Mouse (Mus musculus) bone marrow, adult 2 months (tissue): Measurements from ENCODE around the gene Grem1. TPM values are rescaled to one million over a fixed set of nuclear protein-coding genes. Genes with fewer than 3 reads are reported as not detected.

ENCODE experiments used
- H3K27ac ChIP-seq: fragments of 200-500 bp; 2 replicates; pipeline ENCODE4 v1.5.1; 2012; ENCODE audit warnings: low read depth, mild to moderate bottlenecking, control low read depth, inconsistent platforms, low read length; ENCODE audit not compliant: control insufficient read depth, poor library complexity, insufficient read depth
- H3K4me1 ChIP-seq: fragments of 200-500 bp; 2 replicates; pipeline ENCODE4 v1.6.1; 2011; ENCODE audit warnings: low read length; ENCODE audit not compliant: control insufficient read depth, insufficient read depth
- H3K4me3 ChIP-seq: fragments of 200-500 bp; replicated peaks from 2 replicates; pipeline ENCODE3; 2011; ENCODE audit warnings: mild to moderate bottlenecking, low read depth, low read length, control low read depth; ENCODE audit not compliant: control insufficient read depth
- CTCF ChIP-seq: fragments of 200-500 bp; IDR thresholded peaks from 2 replicates; pipeline ENCODE4 v1.5.1; 2011; ENCODE audit warnings: low read length, control low read depth; ENCODE audit not compliant: control insufficient read depth, insufficient read depth
- POLR2A ChIP-seq: fragments of 200-500 bp; IDR thresholded peaks from 2 replicates; pipeline ENCODE4 v1.6.1; 2011; ENCODE audit warnings: low read depth, mild to moderate bottlenecking, control low read depth, low read length, borderline replicate concordance; ENCODE audit not compliant: control insufficient read depth
- WGBS: fragments of 180-500 bp; shearing (Covaris S2); methylation state at CpG from one replicate; pipeline ENCODE4 v1.1.7; 2018; 5-methylcytosine and 5-hydroxymethylcytosine counted together
- polyA plus RNA-seq: library from polyadenylated mRNA; stranded (reverse); fragments of >200 nt; gene quantifications from 2 replicates; pipeline ENCODE4 v1.2.4, GENCODE M21; 2011; ENCODE audit warnings: low replicate concordance; ENCODE audit not compliant: missing spikeins, insufficient read depth, insufficient read length

The Grem1 gene
- polyA plus RNA-seq, 1 experiment = 6.3 TPM

DNA sequence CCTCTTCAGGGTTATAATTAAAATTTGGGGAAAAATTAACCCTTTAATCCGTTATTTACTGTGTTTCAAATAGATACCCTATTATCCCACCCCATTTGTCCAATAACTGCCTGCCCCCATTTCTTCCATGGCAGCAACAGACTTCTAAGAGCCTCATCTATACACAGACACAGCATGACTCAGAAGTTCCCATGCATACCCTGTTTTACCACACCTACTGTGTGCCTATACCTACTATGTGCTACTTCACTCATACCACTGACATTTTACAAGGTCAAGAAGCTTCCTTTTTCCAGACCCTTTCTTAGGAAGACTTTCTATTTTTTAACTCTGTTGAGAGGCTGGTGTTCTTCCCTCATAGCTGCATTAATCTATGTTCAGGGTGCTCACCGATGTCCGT is 35.1 kb upstream of the Grem1 start:
- 78% methylated on average over 3 of the region's 3 CpGs for WGBS
- TF ChIP-seq POLR2A = no peak
- TF ChIP-seq CTCF = no peak
- Histone ChIP-seq H3K4me3 (no peak overlapping the region), H3K4me1 (no peaks in the 10 kb centered on the region), H3K27ac (no peak overlapping the region)

DNA sequence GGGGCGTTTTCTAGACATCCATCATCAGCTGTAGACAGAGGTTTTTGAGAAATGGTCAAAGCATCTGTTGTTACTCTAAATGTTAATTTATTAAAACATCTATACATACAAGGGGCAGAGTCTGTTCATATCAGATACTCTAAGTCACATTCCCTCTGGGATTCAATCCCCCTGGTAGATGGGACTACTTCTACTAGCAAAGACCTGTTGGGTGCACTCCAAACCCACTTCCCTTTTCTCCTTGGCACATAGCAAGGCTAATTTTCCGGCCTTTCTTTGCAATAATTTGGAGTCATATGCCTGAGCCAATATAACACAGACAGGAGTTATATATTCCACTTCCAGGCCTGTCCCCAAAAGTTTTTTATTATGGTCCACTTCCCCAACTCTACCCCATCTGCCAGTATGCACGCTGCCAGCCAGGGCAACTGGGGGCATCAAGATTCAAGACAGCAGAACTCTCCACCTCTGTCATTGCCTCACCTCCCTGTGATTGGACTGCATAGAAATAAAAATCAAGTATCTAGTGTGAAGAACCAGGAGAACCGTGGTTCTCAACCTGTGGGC is 30.5 kb upstream of the Grem1 start:
- TF ChIP-seq POLR2A (no peak), CTCF (no peak)
- no peak overlapping the region for H3K4me3 ChIP-seq
- 67% methylated on average over 4 of the region's 4 CpGs for WGBS
- no peaks in the 10 kb centered on the region for H3K4me1 ChIP-seq
- no peak overlapping the region for H3K27ac ChIP-seq

DNA sequence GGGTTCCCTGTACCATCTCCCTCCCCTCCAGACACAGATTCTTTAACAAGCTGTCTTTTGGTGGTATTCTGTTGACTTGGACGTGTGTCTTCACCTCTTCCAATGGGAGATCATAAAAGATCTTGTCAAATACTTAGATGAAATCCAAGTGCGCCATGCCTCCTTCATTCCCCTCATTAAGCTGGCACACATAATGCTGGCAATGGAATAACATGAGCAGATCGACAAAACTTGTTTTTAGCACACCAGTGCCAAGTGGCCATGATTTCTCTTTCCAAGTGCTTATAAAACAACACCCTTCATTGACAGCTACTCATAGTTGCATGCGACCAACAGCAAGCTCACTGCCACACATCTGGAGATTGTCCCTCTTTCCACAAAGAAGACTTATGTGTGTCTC is 29.4 kb upstream of the Grem1 start:
- no peak overlapping the region for H3K4me3 ChIP-seq
- 77% methylated on average over 4 of the region's 4 CpGs for WGBS
- H3K4me1 ChIP-seq = no peaks in the 10 kb centered on the region
- no peak for TF ChIP-seq POLR2A
- no peak overlapping the region for H3K27ac ChIP-seq

DNA sequence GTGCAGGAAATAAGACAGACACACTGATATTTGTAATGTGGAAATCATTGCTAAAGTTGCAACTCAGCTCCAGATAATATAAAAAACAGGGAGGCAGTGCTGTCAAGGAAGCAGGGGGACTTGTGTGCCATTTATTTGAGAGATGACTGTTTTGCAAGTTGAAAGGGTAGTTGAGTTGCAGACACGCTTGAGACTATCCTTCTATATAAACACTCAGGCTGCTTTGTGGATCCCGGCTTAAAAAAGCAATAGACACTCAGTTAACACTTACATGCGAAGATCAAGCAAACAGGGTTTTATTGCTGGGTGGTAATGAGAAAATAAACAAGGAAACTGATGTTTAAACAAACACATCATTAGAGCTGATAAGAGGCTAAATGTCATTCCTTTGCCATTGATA is 26.4 kb upstream of the Grem1 start:
- TF ChIP-seq POLR2A (no peak), CTCF (no peak)
- no peaks in the 10 kb centered on the region for H3K4me1 ChIP-seq
- 75% methylated on average over 3 of the region's 3 CpGs for WGBS
- H3K4me3 ChIP-seq = no peak overlapping the region
- H3K27ac ChIP-seq = no peak overlapping the region

DNA sequence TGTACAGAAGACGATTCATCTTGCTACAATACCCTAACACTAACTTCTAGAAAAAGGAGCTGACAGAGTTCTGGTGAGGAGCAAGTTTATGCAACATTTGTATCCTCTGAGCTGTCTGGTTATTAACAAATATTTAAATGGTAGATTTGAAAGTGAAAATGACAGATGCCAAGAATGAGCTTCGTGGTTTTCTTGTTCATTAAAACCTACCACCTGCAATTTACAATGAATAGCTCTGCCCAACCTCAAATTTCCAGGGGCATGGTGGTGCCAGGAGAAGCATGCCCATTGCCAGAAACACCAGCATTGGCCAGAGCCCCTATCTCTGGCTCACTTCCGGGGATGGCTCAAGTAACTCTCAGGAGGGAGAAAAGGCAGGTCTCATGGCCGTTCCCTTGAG is 23.1 kb upstream of the Grem1 start:
- no peaks in the 10 kb centered on the region for H3K4me1 ChIP-seq
- WGBS = 70% methylated on average over 4 of the region's 4 CpGs
- no peak overlapping the region for H3K4me3 ChIP-seq
- no peak overlapping the region for H3K27ac ChIP-seq
- TF ChIP-seq POLR2A (no peak), CTCF (no peak)

DNA sequence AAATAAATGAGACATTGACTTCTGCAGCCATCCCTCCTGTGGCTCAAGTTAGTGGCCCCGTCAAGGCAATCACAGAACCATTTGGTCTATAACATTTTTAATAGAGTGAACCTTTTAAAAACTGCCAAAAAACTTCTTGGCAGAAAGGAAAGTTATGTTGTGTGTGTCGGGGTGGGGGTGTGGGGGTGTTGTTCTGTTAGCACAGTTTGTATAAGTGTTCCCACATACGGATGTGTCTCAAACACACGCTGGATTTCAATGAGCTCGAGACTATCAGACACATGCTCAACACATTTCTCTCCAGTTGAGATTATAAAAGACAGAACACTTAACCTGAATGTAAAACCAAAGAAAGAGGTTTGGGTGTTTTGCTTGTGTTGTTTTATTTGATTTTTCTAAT is 22.7 kb upstream of the Grem1 start:
- Histone ChIP-seq H3K27ac (no peak overlapping the region), H3K4me1 (no peaks in the 10 kb centered on the region), H3K4me3 (no peak overlapping the region)
- TF ChIP-seq CTCF (no peak), POLR2A (no peak)
- 78% methylated on average over 5 of the region's 5 CpGs for WGBS

DNA sequence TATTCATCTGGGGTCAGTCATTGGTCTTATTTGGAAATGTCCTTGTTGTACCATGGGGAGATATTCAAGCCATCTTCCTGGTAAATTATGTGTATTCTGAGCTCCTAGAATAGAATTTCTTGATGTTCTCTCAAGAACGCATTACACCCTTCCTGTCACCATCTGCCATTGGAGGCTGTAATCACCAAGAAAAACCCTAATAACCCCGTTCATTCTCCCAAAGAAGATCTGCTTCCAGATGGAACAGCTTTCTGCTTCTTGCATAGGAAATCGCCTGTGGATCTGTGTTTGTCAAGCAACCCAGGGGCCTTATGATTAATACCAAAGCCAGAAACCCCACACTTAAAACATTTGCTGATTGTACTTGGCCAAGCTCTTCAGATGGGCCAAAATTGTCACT is 20.9 kb upstream of the Grem1 start:
- 76% methylated on average over 3 of the region's 3 CpGs for WGBS
- TF ChIP-seq CTCF (no peak), POLR2A (no peak)
- no peaks in the 10 kb centered on the region for H3K4me1 ChIP-seq
- H3K4me3 ChIP-seq = no peak overlapping the region
- no peak overlapping the region for H3K27ac ChIP-seq

DNA sequence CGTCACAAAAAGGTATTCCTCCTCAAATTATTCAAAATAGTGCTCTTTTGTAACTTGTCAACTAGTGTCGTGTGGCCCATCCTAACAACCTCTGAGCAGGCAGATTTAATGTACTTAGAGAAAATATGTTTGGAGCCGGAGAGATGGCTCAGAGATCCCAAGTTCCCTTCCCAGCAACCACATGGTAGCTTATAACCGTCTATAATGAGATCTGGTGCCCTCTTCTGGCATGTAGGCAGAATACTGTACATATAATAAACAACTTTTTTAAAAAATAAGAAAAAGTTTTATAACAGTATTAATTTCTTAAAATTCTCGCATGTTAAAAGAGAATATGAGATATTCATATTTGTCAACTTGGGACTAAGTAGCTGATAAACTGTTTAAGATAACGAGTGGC is 19.6 kb upstream of the Grem1 start:
- no peak for TF ChIP-seq POLR2A
- no peak for TF ChIP-seq CTCF
- WGBS = 65% methylated on average over 6 of the region's 6 CpGs
- Histone ChIP-seq H3K4me3 (no peak overlapping the region), H3K27ac (no peak overlapping the region), H3K4me1 (no peaks in the 10 kb centered on the region)

DNA sequence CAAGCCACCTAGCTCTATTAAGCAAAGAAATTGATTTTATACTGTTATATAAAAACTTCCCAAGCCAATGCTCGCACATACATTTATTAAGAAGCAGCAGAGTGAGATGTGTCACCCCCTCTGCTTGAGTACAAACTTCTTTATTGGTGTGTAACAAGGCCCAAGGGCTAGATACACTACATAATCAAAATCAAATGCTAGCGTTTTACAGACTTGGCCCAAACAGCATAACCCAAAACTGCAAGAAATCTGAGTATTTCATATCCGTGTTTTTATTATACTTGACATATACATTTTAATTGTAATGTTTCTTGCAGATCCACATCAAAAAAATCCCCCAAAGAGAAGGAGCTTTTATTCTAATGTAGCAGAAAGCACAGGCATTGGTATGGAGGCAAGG is 17.9 kb upstream of the Grem1 start:
- no peaks in the 10 kb centered on the region for H3K4me1 ChIP-seq
- 79% methylated on average over 3 of the region's 3 CpGs for WGBS
- no peak for TF ChIP-seq CTCF
- no peak for TF ChIP-seq POLR2A
- no peak overlapping the region for H3K4me3 ChIP-seq
- H3K27ac ChIP-seq = no peak overlapping the region
